Mouse (Mus musculus) intestine, postnatal 0 days (tissue): ENCODE data around the gene Slc6a11. TPM values are rescaled to one million over a fixed set of nuclear protein-coding genes. Genes with fewer than 3 reads are reported as not detected.

Source experiments
- ATAC-seq: fragments of 200-750 bp; cut with Nextera tagmentation; 2 replicates; pipeline ENCODE4 v1.8.0; 2017; ENCODE audit warnings: mild to moderate bottlenecking, moderate TSS enrichment, moderate library complexity
- H3K27ac ChIP-seq: fragments of 300-500 bp; sonication (generic); 2 replicates; pipeline ENCODE4 v1.5.1; 2014; ENCODE audit warnings: mild to moderate bottlenecking, low read depth, low read length, moderate library complexity
- H3K27me3 ChIP-seq: fragments of 300-500 bp; sonication (generic); replicated peaks from 2 replicates; pipeline ENCODE4 v1.6.1; 2014; ENCODE audit warnings: low read length, mixed read lengths; ENCODE audit not compliant: control insufficient read depth, insufficient read depth
- H3K36me3 ChIP-seq: fragments of 300-500 bp; sonication (generic); 2 replicates; pipeline ENCODE4 v1.6.1; 2014; ENCODE audit warnings: mild to moderate bottlenecking, moderate library complexity; ENCODE audit not compliant: control insufficient read depth, insufficient read depth
- H3K4me1 ChIP-seq: fragments of 300-500 bp; sonication (generic); replicated peaks from 2 replicates; pipeline ENCODE4 v1.6.1; 2014; ENCODE audit warnings: antibody characterized with exemption, low read length, mixed read lengths; ENCODE audit not compliant: control insufficient read depth, insufficient read depth
- H3K4me2 ChIP-seq: fragments of 300-500 bp; sonication (generic); replicated peaks from 2 replicates; pipeline ENCODE4 v1.6.1; 2014; ENCODE audit warnings: low read depth, mild to moderate bottlenecking, moderate library complexity
- H3K4me3 ChIP-seq: fragments of 300-500 bp; sonication (generic); 2 replicates; pipeline ENCODE4 v1.5.1; 2014; ENCODE audit warnings: low read depth, low read length
- H3K9ac ChIP-seq: fragments of 300-500 bp; sonication (generic); 2 replicates; pipeline ENCODE4 v1.6.1; 2014; ENCODE audit warnings: mild to moderate bottlenecking, low read depth, low read length
- H3K9me3 ChIP-seq: fragments of 300-500 bp; sonication (generic); 2 replicates; pipeline ENCODE4 v1.6.1; 2016; ENCODE audit warnings: mixed run types; ENCODE audit not compliant: control insufficient read depth
- CTCF ChIP-seq: sonication (generic); IDR thresholded peaks from 2 replicates; pipeline ENCODE4 v1.5.1; 2016; ENCODE audit warnings: low read depth, mild to moderate bottlenecking, control low read depth, antibody characterized with exemption, moderate library complexity
- WGBS: fragments of 180-500 bp; shearing (Covaris S2); extraction: QIAGEN DNeasy Blood & Tissue Kit; methylation state at CpG from one replicate; pipeline ENCODE4 v1.1.7; 2014; 5-methylcytosine and 5-hydroxymethylcytosine counted together
- polyA plus RNA-seq: library from polyadenylated mRNA; unstranded; fragments of >200 nt; fragmentation: Nextera tagmentation; extraction: Ambion mirVana; gene quantifications from 2 replicates; pipeline ENCODE4 v1.2.1, GENCODE M21; 2015

Gene Slc6a11
- polyA plus RNA-seq, 1 experiment from 2014 or later = not detected

DNA sequence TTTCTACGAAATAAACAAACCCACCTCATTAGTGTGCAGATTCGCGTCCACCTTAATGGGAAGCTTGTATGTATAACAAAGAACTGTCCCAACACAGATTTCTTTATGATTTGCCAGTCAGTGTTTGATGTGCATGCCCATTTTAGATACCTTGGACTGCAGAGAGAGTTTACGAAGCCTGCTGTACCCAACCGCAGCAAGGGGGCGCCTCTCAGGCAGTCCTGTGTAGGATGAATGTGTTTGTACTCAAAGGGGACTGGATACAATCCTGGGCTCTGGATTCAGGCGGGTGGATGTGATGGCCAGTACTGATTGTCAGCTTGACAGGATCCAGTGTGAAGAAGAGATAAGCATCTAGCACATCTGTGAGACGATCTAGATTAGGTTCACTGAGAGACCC lies 144.8 kb downstream of the Slc6a11 start:
- no peak for ATAC-seq
- no peaks in the 10 kb centered on the region for H3K36me3 ChIP-seq
- no peaks in the 10 kb centered on the region for H3K9me3 ChIP-seq
- no peak overlapping the region for H3K27ac ChIP-seq
- H3K4me3 ChIP-seq = no peak overlapping the region
- no peaks in the 10 kb centered on the region for H3K27me3 ChIP-seq
- peak; percentile 45 for TF ChIP-seq CTCF
- H3K4me1 ChIP-seq = no peaks in the 10 kb centered on the region
- H3K9ac ChIP-seq = no peak overlapping the region
- no peak overlapping the region for H3K4me2 ChIP-seq
- WGBS = 54% methylated on average over 8 of the region's 8 CpGs

DNA sequence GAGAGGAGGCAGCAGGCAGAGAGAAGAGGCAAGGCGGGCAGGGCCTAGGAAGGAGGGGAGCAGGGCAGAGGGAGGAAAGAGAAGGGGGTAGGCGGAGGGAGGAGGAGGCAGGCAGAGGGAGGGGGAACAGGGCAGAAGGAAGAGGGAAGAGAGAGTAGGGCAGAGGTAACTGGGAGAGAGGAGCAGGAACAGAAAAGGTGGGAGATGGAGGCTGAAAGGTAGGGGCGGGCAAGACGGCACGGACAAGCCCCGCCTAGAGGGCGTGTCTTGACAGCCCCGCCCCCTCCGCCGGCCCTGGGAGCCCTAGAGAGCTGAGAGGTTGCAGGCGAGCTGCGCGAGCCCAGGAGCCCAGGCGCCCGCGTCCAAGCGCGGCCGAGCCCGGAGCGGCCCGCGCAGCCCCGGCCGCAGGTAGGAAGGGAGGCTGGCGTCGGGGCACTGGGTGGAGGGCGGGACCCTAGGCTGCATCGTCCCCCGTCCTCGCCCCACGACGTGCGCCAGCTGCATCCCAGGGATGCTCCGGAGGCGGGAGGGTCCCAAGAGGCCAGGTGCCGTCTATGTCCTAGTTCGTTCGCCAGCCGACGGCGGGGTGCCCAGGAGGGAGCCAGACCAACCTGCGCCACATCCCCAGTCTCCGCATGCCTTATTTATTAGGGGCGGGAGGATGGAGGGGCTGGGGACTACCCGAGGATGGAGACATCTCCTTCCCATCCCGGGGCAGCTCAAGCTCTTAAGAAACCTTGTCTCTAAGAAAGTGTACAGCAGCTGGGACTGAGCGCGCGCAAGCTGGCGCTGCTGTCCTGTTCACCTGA lies 151.6 kb downstream of the Slc6a11 start, which contains the start of gene Slc6a1:
Slc6a1 (plus strand) TSS at position 167 of the 809 bp plus-strand sequence.
- no peak for TF ChIP-seq CTCF
- Histone ChIP-seq H3K4me1 (no peaks in the 10 kb centered on the region), H3K4me3 (peak within 1 kb of the TSS; percentile 11), H3K9me3 (no peaks in the 10 kb centered on the region), H3K27ac (no peak within 1 kb of the TSS), H3K9ac (no peak within 1 kb of the TSS), H3K27me3 (peaks cover 51% of the 10 kb centered on the region), H3K4me2 (peak within 1 kb of the TSS; percentile 41), H3K36me3 (no peaks in the 10 kb centered on the region)
- peak; percentile 86 for ATAC-seq
- 4% methylated on average over 34 of the region's 51 CpGs for WGBS

DNA sequence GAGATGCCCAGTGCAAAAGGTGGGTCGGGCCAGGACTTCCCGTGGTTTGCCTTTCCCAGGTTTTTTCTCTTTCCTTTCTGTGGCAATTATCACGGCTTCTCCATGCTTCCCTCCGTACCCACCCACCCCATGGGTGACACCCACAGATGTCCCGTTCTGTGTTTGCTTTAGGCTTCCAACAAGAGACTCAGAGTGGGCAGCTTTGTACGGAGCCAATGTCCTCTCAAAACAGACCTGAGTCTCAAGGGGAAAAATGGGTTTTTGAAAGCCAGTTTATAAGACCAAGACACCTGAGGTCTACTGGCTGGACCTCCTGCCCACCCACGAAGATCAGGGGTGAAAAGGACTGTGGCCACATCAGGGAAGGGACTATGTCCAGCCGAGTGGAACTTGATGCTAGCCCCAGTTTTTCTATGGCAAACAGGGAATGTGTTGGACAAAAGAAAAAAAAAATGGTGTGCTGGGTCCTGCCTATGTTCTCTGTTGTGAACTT lies 152.3 kb downstream of the Slc6a11 start:
- peaks cover 51% of the 10 kb centered on the region for H3K27me3 ChIP-seq
- no peak for TF ChIP-seq CTCF
- no peaks in the 10 kb centered on the region for H3K4me1 ChIP-seq
- WGBS = 13% methylated on average over 8 of the region's 8 CpGs
- H3K27ac ChIP-seq = no peak overlapping the region
- H3K4me2 ChIP-seq = no peak overlapping the region
- no peak overlapping the region for H3K9ac ChIP-seq
- H3K9me3 ChIP-seq = no peaks in the 10 kb centered on the region
- H3K36me3 ChIP-seq = no peaks in the 10 kb centered on the region
- no peak overlapping the region for H3K4me3 ChIP-seq
- ATAC-seq = no peak

DNA sequence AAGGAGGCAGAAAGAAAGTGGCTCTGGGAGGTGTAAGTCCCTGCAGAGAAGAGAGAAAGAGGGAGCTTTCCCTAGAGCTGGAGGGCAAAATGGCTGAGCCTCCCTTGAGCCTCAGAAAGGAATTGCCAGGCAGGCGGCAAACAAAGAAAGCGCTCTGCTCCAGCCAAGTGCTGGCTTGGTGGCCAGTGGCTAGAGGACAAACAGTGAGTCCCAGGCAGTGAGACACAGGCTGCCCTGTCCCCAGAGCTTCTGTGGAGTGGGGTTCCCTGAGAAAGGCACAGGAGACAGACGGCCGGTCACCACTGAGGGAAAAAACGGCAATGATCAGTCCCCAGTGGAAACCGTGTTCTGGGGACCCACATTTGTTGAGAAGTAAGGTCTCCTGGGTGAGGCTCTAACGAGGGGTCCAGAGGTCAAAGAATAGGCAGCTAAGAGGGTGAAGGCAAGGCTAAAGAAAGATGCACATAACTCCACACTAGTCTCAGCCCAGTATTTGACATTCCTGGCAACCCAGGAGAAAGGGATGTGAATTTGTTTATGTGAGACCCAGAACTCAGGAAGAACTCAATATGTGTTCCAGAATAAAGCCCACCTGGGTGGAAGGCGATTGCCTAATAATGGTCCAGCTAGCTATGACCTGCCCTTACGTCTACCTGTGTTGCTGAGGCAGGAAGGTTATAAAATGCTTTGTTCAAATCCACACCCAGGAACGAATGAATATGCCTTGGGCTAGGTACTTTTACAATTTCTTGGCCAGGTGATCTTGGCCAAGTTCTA lies 153.1 kb downstream of the Slc6a11 start:
- H3K4me2 ChIP-seq = no peak overlapping the region
- no peak for TF ChIP-seq CTCF
- peaks cover 51% of the 10 kb centered on the region for H3K27me3 ChIP-seq
- no peak for ATAC-seq
- no peaks in the 10 kb centered on the region for H3K9me3 ChIP-seq
- 41% methylated on average over 10 of the region's 10 CpGs for WGBS
- H3K36me3 ChIP-seq = no peaks in the 10 kb centered on the region
- no peak overlapping the region for H3K4me3 ChIP-seq
- no peaks in the 10 kb centered on the region for H3K4me1 ChIP-seq
- no peak overlapping the region for H3K27ac ChIP-seq
- H3K9ac ChIP-seq = no peak overlapping the region

DNA sequence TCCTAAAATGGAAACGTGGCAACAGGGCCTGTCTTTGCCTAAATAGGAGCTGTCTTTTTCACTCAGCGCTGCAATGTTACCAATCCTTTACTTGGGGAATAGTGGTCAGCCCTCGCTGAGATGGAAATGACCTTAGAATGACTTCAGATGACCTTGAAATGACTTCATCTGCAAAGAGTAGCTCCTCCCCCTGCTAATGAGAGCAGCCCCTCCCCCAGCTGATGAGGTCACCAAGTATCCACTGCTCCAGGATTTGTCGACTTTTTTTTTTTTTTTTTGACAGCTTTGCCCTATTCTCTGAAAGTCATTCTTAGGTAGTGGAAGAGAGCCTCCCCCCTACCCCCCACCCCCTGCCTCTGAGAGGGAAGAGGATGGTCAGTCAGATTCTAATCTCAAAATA lies 154.4 kb downstream of the Slc6a11 start:
- 31% methylated on average over 4 of the region's 4 CpGs for WGBS
- Histone ChIP-seq H3K4me1 (no peaks in the 10 kb centered on the region), H3K27me3 (peaks cover 54% of the 10 kb centered on the region)

DNA sequence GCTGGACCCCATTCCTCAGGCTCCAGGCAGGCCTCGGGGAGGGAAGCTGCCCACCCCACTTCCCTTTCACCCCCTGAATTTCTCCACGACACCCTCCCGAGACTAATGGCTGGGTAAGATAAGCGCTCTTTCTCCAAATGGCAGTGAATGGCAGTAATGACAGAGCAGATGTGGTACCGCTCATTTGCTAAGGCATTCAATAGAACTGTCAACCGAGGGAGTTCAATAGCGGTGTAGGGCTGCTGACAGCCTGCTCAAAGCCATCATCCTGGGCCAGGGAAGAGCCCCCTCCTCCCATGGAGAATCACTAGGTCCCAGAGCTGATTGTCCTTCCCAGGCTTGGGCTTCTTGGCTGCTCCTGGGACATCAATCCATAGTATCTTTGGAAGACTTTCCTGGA lies 158.1 kb downstream of the Slc6a11 start:
- H3K4me3 ChIP-seq = no peak overlapping the region
- no peak for ATAC-seq
- H3K4me2 ChIP-seq = no peak overlapping the region
- WGBS = 49% methylated on average over 7 of the region's 7 CpGs
- H3K4me1 ChIP-seq = no peaks in the 10 kb centered on the region
- no peak for TF ChIP-seq CTCF
- no peak overlapping the region for H3K9ac ChIP-seq
- H3K9me3 ChIP-seq = no peaks in the 10 kb centered on the region
- no peaks in the 10 kb centered on the region for H3K36me3 ChIP-seq
- peaks cover 28% of the 10 kb centered on the region for H3K27me3 ChIP-seq
- H3K27ac ChIP-seq = no peak overlapping the region

More for the DNA sequence above, 154.4 kb downstream of the Slc6a11 start:
- H3K4me2 ChIP-seq = no peak overlapping the region
- no peak overlapping the region; the same call in 1 of the 2 replicates for H3K4me3 ChIP-seq
- no peak for TF ChIP-seq CTCF
- H3K9ac ChIP-seq = no peak overlapping the region
- no peaks in the 10 kb centered on the region for H3K36me3 ChIP-seq
- no peak overlapping the region for H3K27ac ChIP-seq
- no peak for ATAC-seq
- no peaks in the 10 kb centered on the region for H3K9me3 ChIP-seq
